Mouse (Mus musculus) hindbrain, embryonic 10.5 days (tissue): ENCODE results near the gene Pdlim4. TPM values are rescaled to one million over a fixed set of nuclear protein-coding genes. Genes with fewer than 3 reads are reported as not detected.

Experiments used
- DNase-seq: peaks from one replicate; pipeline ENCODE4 v3.0.0-alpha.2; 2017; ENCODE audit warnings: low spot score
- H3K27ac ChIP-seq: fragments of 300-500 bp; sonication (generic); 2 replicates; pipeline ENCODE4 v1.5.1; 2016; ENCODE audit warnings: mild to moderate bottlenecking, moderate library complexity
- H3K27me3 ChIP-seq: fragments of 300-500 bp; sonication (generic); 2 replicates; pipeline ENCODE4 v1.6.1; 2016; ENCODE audit warnings: mild to moderate bottlenecking; ENCODE audit not compliant: poor library complexity, insufficient read depth, severe bottlenecking
- H3K36me3 ChIP-seq: fragments of 300-500 bp; sonication (generic); 2 replicates; pipeline ENCODE4 v1.6.1; 2016; ENCODE audit warnings: mild to moderate bottlenecking, moderate library complexity
- H3K4me1 ChIP-seq: fragments of 300-500 bp; sonication (generic); replicated peaks from 2 replicates; pipeline ENCODE4 v1.6.1; 2016; ENCODE audit warnings: mild to moderate bottlenecking
- H3K4me3 ChIP-seq: fragments of 300-500 bp; sonication (generic); 2 replicates; pipeline ENCODE4 v1.5.1; 2016; ENCODE audit warnings: mild to moderate bottlenecking, moderate library complexity
- H3K9me3 ChIP-seq: fragments of 300-500 bp; sonication (generic); 2 replicates; pipeline ENCODE4 v1.6.1; 2016; ENCODE audit warnings: mild to moderate bottlenecking, moderate library complexity
- WGBS: fragments of 180-500 bp; shearing (Covaris S2); methylation state at CpG from one replicate; pipeline ENCODE4 v1.1.7; 2016; 5-methylcytosine and 5-hydroxymethylcytosine counted together
- polyA plus RNA-seq: library from polyadenylated mRNA; unstranded; fragments of >200 nt; fragmentation: Nextera tagmentation; extraction: Ambion mirVana; gene quantifications from 2 replicates; pipeline ENCODE4 v1.2.1, GENCODE M21; 2016

Gene Pdlim4
- polyA plus RNA-seq, 1 experiment from 2014 or later = 54.3 TPM

- no peak overlapping the region for H3K27ac ChIP-seq
- WGBS = 91% methylated on average over 3 of the region's 3 CpGs
- no peaks in the 10 kb centered on the region for H3K36me3 ChIP-seq
- H3K9me3 ChIP-seq = no peaks in the 10 kb centered on the region
- H3K4me3 ChIP-seq = no peak overlapping the region
- DNase-seq = no peak
- H3K27me3 ChIP-seq = peaks cover 14% of the 10 kb centered on the region
- H3K4me1 ChIP-seq = peaks cover 9% of the 10 kb centered on the region
These were observed 37.9 kb upstream of the Pdlim4 start for GRCm38 (mm10) chr11:54106676-54107075.

- Histone ChIP-seq H3K27ac (no peak overlapping the region), H3K9me3 (no peaks in the 10 kb centered on the region), H3K27me3 (peaks cover 28% of the 10 kb centered on the region), H3K36me3 (no peaks in the 10 kb centered on the region), H3K4me1 (peaks cover 25% of the 10 kb centered on the region), H3K4me3 (no peak overlapping the region)
- 91% methylated on average over 6 of the region's 6 CpGs for WGBS
- DNase-seq = no peak
These were observed 36.2 kb upstream of the Pdlim4 start for GRCm38 (mm10) chr11:54105011-54105410.

GRCm38 (mm10) chr11:54102706-54103449 is 34.1 kb upstream of the Pdlim4 start:
- 77% methylated on average over 10 of the region's 10 CpGs for WGBS
- Histone ChIP-seq H3K27ac (peak overlapping the region; percentile 12; the same call in 1 of the 2 replicates), H3K4me1 (peaks cover 26% of the 10 kb centered on the region), H3K36me3 (no peaks in the 10 kb centered on the region), H3K9me3 (no peaks in the 10 kb centered on the region), H3K27me3 (peaks cover 43% of the 10 kb centered on the region), H3K4me3 (no peak overlapping the region)
- DNase-seq = no peak

GRCm38 (mm10) chr11:54101701-54102100 is 32.9 kb upstream of the Pdlim4 start:
- peaks cover 26% of the 10 kb centered on the region for H3K4me1 ChIP-seq
- WGBS = 81% methylated on average over 9 of the region's 9 CpGs
- no peak overlapping the region for H3K27ac ChIP-seq
- H3K27me3 ChIP-seq = peaks cover 44% of the 10 kb centered on the region
- H3K9me3 ChIP-seq = no peaks in the 10 kb centered on the region
- H3K4me3 ChIP-seq = peak overlapping the region; percentile 61
- no peaks in the 10 kb centered on the region for H3K36me3 ChIP-seq
- DNase-seq = no peak

- under 1% methylated on average over 82 of the region's 83 CpGs for WGBS
- DNase-seq = peak; percentile 70
- Histone ChIP-seq H3K4me3 (peak overlapping the region; percentile 61), H3K36me3 (no peaks in the 10 kb centered on the region), H3K9me3 (no peaks in the 10 kb centered on the region), H3K27ac (peak overlapping the region; percentile 86), H3K27me3 (peaks cover 44% of the 10 kb centered on the region), H3K4me1 (peaks cover 26% of the 10 kb centered on the region)
These were observed 32.1 kb upstream of the Pdlim4 start for GRCm38 (mm10) chr11:54100692-54101591.

GRCm38 (mm10) chr11:54100045-54100691 is 31.4 kb upstream of the Pdlim4 start, which contains the start of gene P4ha2:
Gene P4ha2, plus strand, starts transcription at chr11:54100095.
- H3K4me1 ChIP-seq = peaks cover 26% of the 10 kb centered on the region
- peak within 1 kb of the TSS; percentile 86 for H3K27ac ChIP-seq
- peaks cover 44% of the 10 kb centered on the region for H3K27me3 ChIP-seq
- WGBS = 50% methylated on average over 10 of the region's 10 CpGs
- peak within 1 kb of the TSS; percentile 61 for H3K4me3 ChIP-seq
- no peaks in the 10 kb centered on the region for H3K9me3 ChIP-seq
- no peak for DNase-seq
- no peaks in the 10 kb centered on the region for H3K36me3 ChIP-seq

- H3K9me3 ChIP-seq = no peaks in the 10 kb centered on the region
- 6% methylated on average over 3 of the region's 3 CpGs for WGBS
- no peaks in the 10 kb centered on the region for H3K36me3 ChIP-seq
- peak; percentile 48 for DNase-seq
- H3K27me3 ChIP-seq = peaks cover 2% of the 10 kb centered on the region; the same call in 1 of the 2 replicates
- H3K4me3 ChIP-seq = no peak overlapping the region
- no peak overlapping the region; the same call in 1 of the 2 replicates for H3K27ac ChIP-seq
- H3K4me1 ChIP-seq = peaks cover 6% of the 10 kb centered on the region; the same call in 1 of the 2 replicates
These were observed 24.2 kb upstream of the Pdlim4 start for GRCm38 (mm10) chr11:54093000-54093399.

GRCm38 (mm10) chr11:54092188-54092587 is 23.4 kb upstream of the Pdlim4 start:
- Histone ChIP-seq H3K27me3 (no peaks in the 10 kb centered on the region), H3K27ac (no peak overlapping the region), H3K9me3 (no peaks in the 10 kb centered on the region), H3K4me1 (peaks cover 6% of the 10 kb centered on the region; the same call in 1 of the 2 replicates), H3K4me3 (no peak overlapping the region), H3K36me3 (no peaks in the 10 kb centered on the region)
- no peak for DNase-seq
- WGBS = 70% methylated on average over 7 of the region's 7 CpGs

- Histone ChIP-seq H3K27ac (no peak overlapping the region), H3K27me3 (no peaks in the 10 kb centered on the region), H3K4me3 (no peak overlapping the region), H3K9me3 (no peaks in the 10 kb centered on the region), H3K36me3 (no peaks in the 10 kb centered on the region), H3K4me1 (peaks cover 6% of the 10 kb centered on the region; the same call in 1 of the 2 replicates)
- 64% methylated on average over 8 of the region's 8 CpGs for WGBS
- DNase-seq = no peak
These were observed 22.9 kb upstream of the Pdlim4 start for GRCm38 (mm10) chr11:54091726-54092125.

- H3K9me3 ChIP-seq = no peaks in the 10 kb centered on the region
- 80% methylated on average over 1 of the region's 1 CpGs for WGBS
These were observed 21.5 kb upstream of the Pdlim4 start for GRCm38 (mm10) chr11:54090091-54090879.

GRCm38 (mm10) chr11:54088947-54089317 is 20.1 kb upstream of the Pdlim4 start:
- 49% methylated on average over 5 of the region's 5 CpGs for WGBS
- peaks cover 6% of the 10 kb centered on the region; the same call in 1 of the 2 replicates for H3K4me1 ChIP-seq

More at GRCm38 (mm10) chr11:54090091-54090879, 21.5 kb upstream of the Pdlim4 start:
- Histone ChIP-seq H3K27me3 (no peaks in the 10 kb centered on the region), H3K4me3 (no peak overlapping the region), H3K36me3 (no peaks in the 10 kb centered on the region), H3K27ac (no peak overlapping the region), H3K4me1 (peaks cover 6% of the 10 kb centered on the region; the same call in 1 of the 2 replicates)
- DNase-seq = no peak

More at GRCm38 (mm10) chr11:54088947-54089317, 20.1 kb upstream of the Pdlim4 start:
- Histone ChIP-seq H3K36me3 (no peaks in the 10 kb centered on the region), H3K27ac (no peak overlapping the region), H3K27me3 (no peaks in the 10 kb centered on the region), H3K9me3 (no peaks in the 10 kb centered on the region), H3K4me3 (no peak overlapping the region)
- peak; percentile 78 for DNase-seq
